Mouse (Mus musculus) brown adipose tissue, adult 24 weeks (tissue): ENCODE results near the gene Faf1. TPM values are rescaled to one million over a fixed set of nuclear protein-coding genes. Genes with fewer than 3 reads are reported as not detected.
A peak's percentile ranks its signal among the peaks of the same experiment; 100 is the strongest.

ENCODE experiments used
- H3K27ac ChIP-seq: fragments of 200-500 bp; replicated peaks from 2 replicates; pipeline ENCODE4 v1.5.1; 2012; ENCODE audit warnings: low read depth, mild to moderate bottlenecking, low read length
- H3K4me1 ChIP-seq: fragments of 200-500 bp; 2 replicates; pipeline ENCODE4 v1.6.1; 2012; ENCODE audit warnings: low read length, mixed read lengths; ENCODE audit not compliant: control insufficient read depth, insufficient read depth, insufficient read length
- H3K4me3 ChIP-seq: fragments of 200-500 bp; 2 replicates; pipeline ENCODE4 v1.5.1; 2012; ENCODE audit warnings: low read depth, mild to moderate bottlenecking, low read length, moderate library complexity; ENCODE audit not compliant: insufficient read depth
- polyA plus RNA-seq: library from polyadenylated mRNA; stranded (reverse); fragments of >200 nt; gene quantifications from 2 replicates; pipeline ENCODE4 v1.2.4, GENCODE M21; 2012; ENCODE audit not compliant: missing spikeins, insufficient read depth, insufficient read length

Faf1 gene
- 26.6 and 28.3 TPM in 2 replicates for polyA plus RNA-seq

DNA sequence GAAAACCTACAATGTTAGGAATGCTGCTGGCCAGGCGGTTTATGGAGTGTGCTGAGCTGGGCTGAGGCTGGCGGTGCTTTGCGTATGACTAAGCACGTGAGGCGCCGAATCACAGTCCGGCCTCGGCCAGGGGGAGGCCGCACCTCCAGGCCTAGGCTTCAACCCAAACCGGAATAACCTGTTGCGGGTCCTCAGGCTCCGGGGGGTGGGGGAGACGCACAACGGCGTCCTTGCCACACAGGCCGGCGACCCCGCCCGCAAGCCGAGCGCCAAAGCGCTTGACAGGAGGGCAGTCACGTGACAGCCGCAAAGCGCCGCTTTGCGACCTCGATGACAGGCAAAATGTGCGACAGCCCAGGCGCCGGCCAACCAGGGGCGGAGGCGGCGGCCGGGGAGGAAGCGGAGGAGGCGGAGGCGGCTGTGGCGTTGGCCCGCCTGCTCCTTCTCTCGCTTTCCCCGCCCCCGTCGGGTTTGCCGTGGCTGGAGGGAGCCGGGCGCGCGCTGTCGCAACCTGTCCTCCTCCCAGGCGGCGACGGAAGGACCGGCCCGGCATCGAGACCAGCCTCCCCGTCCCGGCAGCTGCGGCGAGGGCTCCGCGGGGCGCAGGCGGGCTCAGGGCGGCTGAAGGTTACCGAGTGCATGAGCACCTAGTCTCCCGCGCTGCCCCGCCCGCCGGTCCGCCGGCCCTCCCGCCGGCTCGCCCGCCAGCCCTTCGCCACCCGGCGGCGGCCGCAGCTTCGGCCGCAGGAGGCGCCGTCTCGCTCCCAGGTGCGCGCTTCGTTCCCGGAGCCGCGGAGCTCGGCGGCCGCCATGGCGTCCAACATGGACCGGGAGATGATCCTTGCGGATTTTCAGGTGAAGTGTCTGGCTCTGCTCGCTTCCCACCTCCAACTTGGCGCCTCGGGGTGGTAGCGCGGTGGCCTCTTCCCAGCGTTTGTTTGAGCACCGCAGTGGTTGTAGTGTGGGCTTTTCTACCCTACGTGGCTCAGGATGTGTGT is at the start of gene Faf1:
Gene Faf1, plus strand, starts transcription at position 371 of the 998 bp plus-strand sequence.
- Histone ChIP-seq H3K4me3 (peak within 1 kb of the TSS; percentile 99), H3K27ac (peak within 1 kb of the TSS; percentile 95), H3K4me1 (peaks cover 3% of the 10 kb centered on the region; the same call in 1 of the 2 replicates)

DNA sequence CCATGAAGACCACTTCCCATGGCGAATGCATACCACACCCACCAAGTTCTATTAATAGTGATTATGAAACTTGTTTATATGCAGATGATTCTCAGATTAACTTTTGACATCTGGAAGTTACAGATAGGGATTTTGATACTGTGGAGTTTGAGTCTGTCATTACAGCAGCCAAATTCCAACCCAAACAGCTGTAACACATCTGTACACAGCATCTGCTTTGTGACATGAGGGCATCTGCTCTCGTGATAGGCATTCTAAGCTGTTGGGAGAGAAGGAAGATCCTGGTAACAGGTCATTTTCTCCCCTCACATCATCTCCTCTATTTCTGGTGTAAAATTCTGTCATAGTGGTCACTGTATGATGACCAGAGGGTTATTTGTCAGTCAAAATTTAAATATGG is 46.2 kb upstream of the Faf1 start:
- Histone ChIP-seq H3K4me3 (no peak overlapping the region), H3K27ac (no peak overlapping the region)

DNA sequence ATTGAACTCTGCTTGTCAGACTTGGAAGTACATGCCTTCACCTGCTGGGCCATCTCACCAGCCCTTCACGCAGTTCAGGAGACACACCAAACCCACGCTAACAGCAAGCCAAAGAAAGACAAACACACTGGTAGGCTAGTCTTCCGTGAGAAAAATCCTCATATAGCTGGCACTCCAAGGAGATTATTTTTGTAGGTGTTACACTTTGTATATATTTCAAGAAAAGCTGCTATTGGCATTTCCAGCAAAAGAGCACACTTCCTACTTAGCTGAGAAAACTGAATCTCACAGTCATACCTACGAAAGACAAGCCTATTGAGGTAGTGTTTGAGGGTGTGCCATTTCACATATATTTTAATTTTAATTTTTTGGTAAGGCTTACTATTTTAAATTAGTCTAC is 45.4 kb upstream of the Faf1 start:
- Histone ChIP-seq H3K27ac (no peak overlapping the region), H3K4me1 (no peaks in the 10 kb centered on the region), H3K4me3 (no peak overlapping the region)

More for the DNA sequence above, 46.2 kb upstream of the Faf1 start:
- no peaks in the 10 kb centered on the region for H3K4me1 ChIP-seq

DNA sequence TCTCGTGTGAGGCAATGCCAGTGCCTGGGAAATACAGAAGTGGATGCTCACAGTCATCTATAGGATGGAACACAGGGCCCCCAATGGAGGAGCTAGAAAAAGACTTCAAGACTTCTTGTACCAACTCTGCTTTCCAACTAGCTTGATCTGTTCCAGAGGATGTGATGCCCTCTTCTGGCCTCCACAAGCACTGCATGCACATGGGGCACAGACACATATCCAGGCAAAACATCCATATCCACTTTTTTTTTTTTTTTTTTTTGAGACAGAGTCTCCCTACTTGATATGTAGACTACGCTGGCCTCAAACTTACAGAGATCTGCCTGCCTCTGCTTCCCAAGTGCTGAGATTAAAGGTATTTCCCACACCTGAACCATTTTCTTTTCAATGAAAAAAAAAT is 41.4 kb upstream of the Faf1 start:
- peaks cover 4% of the 10 kb centered on the region for H3K4me1 ChIP-seq
- no peak overlapping the region for H3K27ac ChIP-seq
- no peak overlapping the region for H3K4me3 ChIP-seq

- peak overlapping the region; percentile 45 for H3K27ac ChIP-seq
- peaks cover 11% of the 10 kb centered on the region for H3K4me1 ChIP-seq
- no peak overlapping the region for H3K4me3 ChIP-seq
Observed at GRCm38 (mm10) chr4:109639356-109639755, 37.0 kb upstream of the Faf1 start.

DNA sequence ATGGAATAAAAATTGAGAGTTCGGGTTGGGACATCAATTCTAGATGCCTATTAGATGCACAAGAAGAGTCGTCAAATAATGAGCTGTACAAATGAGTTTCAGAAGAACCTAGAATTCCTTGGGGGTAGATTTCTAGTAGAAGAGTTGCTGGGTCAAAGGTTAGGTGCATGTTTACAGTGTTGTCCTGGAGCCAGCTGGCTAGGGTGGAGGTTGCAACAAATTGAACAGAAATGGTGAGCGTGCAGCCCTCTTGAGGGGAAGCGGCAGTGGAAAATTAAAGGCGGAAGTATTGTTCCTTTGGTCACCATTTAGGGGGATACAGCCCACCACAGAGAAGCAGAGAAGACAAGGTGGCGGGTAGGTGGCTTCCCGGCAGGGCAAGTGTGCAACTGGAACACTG is 36.2 kb upstream of the Faf1 start:
- Histone ChIP-seq H3K4me1 (peaks cover 11% of the 10 kb centered on the region), H3K27ac (peak overlapping the region; percentile 92), H3K4me3 (no peak overlapping the region)

DNA sequence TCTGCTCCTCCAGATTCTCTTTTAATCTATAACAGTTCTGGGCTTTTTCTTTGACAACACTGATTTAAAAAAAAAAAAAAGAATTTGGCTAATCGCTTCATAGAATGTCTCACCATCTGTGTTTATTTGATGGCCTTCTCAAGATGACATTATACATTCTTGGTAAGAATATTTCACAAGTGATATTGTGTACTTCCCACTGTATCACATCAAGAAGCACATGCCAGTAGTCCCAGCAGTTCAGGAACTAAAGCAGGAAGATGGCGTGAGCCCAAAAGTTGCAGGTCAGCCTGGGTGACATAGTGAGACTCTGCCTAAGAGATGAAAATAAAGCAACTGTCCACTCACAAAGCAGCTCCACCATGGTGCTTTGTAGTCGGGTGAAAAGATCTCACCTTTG is 34.9 kb upstream of the Faf1 start:
- Histone ChIP-seq H3K4me3 (no peak overlapping the region), H3K27ac (no peak overlapping the region), H3K4me1 (peaks cover 11% of the 10 kb centered on the region)

- no peak overlapping the region for H3K27ac ChIP-seq
- no peaks in the 10 kb centered on the region for H3K4me1 ChIP-seq
Observed at GRCm38 (mm10) chr4:109647281-109647680, 29.1 kb upstream of the Faf1 start.

DNA sequence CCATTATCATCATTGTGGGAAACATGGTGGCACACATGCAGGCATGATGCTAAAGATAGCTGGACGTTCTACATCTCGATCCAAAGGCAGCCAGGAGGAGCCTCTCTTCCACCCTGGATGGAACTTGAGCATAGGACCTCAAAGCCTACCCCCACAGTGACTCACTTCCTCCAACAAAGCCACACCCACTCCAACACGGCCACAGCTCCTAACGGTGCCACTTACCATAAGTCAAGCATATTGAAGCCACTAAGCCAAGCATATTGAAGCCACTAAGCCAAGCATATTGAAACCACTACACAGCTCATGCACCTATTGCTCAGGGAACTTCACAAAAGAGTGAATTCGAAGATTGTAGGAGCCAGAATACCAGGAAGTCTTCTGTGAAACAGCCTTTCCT is 27.1 kb upstream of the Faf1 start:
- no peaks in the 10 kb centered on the region for H3K4me1 ChIP-seq
- H3K4me3 ChIP-seq = no peak overlapping the region
- H3K27ac ChIP-seq = no peak overlapping the region

More at GRCm38 (mm10) chr4:109647281-109647680, 29.1 kb upstream of the Faf1 start:
- no peak overlapping the region for H3K4me3 ChIP-seq

DNA sequence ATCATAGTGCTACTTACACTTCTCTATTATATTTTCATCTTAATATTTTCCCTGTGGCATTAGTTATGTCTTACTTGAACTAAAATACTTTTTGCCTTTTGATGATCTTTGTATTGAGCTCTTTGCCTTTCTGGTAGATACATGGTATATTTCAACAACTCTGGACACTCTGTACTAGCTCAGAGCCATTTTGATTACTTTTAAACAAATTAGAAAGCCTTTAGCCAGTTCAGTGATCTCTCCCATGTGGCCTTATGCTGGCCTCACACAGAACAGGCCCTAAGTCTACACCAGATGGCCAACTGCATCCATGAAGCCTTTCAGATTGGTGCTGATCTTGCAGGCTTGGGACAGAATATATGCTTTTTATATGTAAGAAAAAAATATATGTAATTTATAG is 23.1 kb upstream of the Faf1 start:
- no peak overlapping the region for H3K27ac ChIP-seq
- no peaks in the 10 kb centered on the region for H3K4me1 ChIP-seq
- H3K4me3 ChIP-seq = no peak overlapping the region

- peaks cover 3% of the 10 kb centered on the region for H3K4me1 ChIP-seq
- no peak overlapping the region for H3K4me3 ChIP-seq
- H3K27ac ChIP-seq = no peak overlapping the region
Observed at GRCm38 (mm10) chr4:109654701-109655100, 21.7 kb upstream of the Faf1 start.

- Histone ChIP-seq H3K4me3 (no peak overlapping the region), H3K4me1 (peaks cover 3% of the 10 kb centered on the region), H3K27ac (peak overlapping the region; percentile 45)
Observed at GRCm38 (mm10) chr4:109655738-109656137, 20.6 kb upstream of the Faf1 start.

DNA sequence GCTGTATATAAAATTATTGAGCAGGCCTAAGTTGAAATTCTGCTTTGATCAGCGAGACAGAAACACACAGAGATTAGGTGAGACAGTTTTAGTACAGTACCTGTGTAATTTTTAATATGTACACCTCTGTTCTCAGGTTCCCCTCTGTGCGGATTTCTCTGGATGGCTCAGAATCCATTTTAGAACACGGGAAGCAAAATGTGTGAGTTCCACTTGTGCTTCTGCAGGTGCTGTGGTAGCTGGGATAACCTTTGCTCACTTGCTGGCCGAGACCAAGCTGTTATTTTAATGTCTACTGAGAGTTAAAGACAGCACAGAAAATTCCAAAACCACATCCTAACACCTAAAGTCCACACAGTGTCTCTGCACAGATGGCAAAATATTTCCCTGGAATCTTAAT is 20.1 kb upstream of the Faf1 start:
- Histone ChIP-seq H3K4me3 (peak overlapping the region; percentile 90), H3K4me1 (peaks cover 3% of the 10 kb centered on the region), H3K27ac (peak overlapping the region; percentile 86)

DNA sequence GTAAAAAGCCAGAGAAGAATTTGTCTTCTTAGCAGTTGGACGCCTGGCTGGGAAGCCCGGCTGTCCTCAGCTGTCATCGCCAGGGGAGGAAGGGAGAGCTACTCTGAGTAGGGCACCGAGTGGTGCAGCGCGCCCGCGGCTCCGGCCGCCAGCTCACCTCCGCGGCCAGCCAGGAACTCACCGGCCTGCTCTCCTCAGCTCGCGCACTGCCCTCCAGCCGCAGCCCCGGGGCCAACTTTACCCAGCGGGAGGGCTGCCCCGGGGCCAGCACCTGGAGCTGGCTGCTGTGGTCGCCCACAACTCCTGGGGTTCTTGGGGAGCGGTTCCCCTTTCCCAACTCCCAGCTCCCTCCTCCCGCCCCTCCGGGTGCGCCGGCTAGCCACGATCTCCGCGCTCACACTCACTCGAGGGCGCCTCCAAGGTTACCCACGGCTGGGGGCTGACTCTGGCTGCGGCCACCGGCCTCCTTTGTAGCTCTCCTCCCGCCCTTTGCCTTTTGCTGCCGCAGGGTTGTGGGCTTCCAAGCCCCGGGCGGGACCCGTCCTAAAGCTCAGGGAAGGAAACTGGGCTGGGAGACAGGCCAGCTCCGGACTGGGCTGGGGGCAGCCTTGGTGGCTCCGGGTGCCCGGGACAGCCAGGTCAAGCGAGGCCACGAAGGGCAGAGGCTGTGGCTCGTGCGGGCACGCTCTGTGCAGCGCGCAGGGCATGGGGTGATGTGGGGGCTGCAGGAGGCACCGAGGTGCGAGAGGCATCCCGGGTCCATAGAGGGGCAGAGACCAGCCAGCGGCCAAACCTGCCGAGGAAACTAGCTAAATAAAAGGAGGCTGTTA is 19.2 kb upstream of the Faf1 start:
- H3K27ac ChIP-seq = peak overlapping the region; percentile 86
- H3K4me3 ChIP-seq = peak overlapping the region; percentile 90
- peaks cover 3% of the 10 kb centered on the region for H3K4me1 ChIP-seq

- Histone ChIP-seq H3K27ac (peak overlapping the region; percentile 86), H3K4me3 (peak overlapping the region; percentile 90), H3K4me1 (peaks cover 3% of the 10 kb centered on the region)
Observed at GRCm38 (mm10) chr4:109657851-109658500, 18.4 kb upstream of the Faf1 start.
